Comparison of ENCODE assay signal across 11 mouse cellular contexts in genomic region chr11:95150269-95151049, GRCm38 (mm10). TPM values are rescaled to one million over a fixed set of nuclear protein-coding genes. Genes with fewer than 3 reads are reported as not detected.
DNase-seq lines count a peak whose midpoint lies in the region; TF ChIP-seq lines count a peak whose summit lies in the region.
"Had no signal": no experiment of that assay in that cellular context is flagged by ENCODE, and none has a peak within 500 bp of the region (broad histone marks: within the 10 kb centered on the region; RNA-seq: fewer than 3 reads in every experiment).

No protein-coding gene starts in this region.

- DNase-seq in adrenal gland, postnatal 14 days = peak; percentile 24
- DNase-seq in adrenal gland, postnatal 25 days = no peak
- peak; percentile 34 for DNase-seq in kidney, postnatal 10 days
- no peak for DNase-seq in kidney, adult 9 months
- no peak for DNase-seq in ES-E14 (ENCODE audit: low read depth, low spot score)
- peak; percentile 39 for DNase-seq in heart, postnatal 4 days
- DNase-seq in right cerebral cortex, adult 2 months (ENCODE audit: low spot score in 2 of 2) = no peak
- DNase-seq in frontal cortex, postnatal 10 days (ENCODE audit: low spot score in 2 of 2) = no peak

- no peak overlapping the region for H3K27ac ChIP-seq in ES-E14 (ENCODE audit: insufficient read depth, low read depth, low read length, poor library complexity, severe bottlenecking)
- H3K27ac ChIP-seq: neural tube, embryonic 12.5 days had no signal

- peak overlapping the region; percentile 15 to 20; a peak in 2 of 4 replicates for H3K4me3 ChIP-seq in ES-E14 (ENCODE audit: insufficient read depth in 1 of 2, low read depth in 1 of 2, low read length in 2 of 2, poor library complexity in 1 of 2, severe bottlenecking in 1 of 2)
- H3K4me3 ChIP-seq: neural tube, embryonic 12.5 days had no signal

- in situ Hi-C loops in ES-E14 (cut with MboI; ENCODE audit: low sequenced_read_pairs in 2 of 2, unreplicated experiment in 2 of 2) = no loop called here

- no peaks in the 10 kb centered on the region for H3K9me3 ChIP-seq in ES-E14 (ENCODE audit: control insufficient read depth, insufficient read depth, low read depth, low read length)
- H3K9me3 ChIP-seq: neural tube, embryonic 12.5 days had no signal

- H3K4me1 ChIP-seq in ES-E14 (ENCODE audit: control insufficient read depth in 2 of 2, insufficient read depth in 2 of 2, low read length in 2 of 2, poor library complexity in 1 of 2) = peaks cover 0 to 8% of the 10 kb centered on the region in 2 experiments; a peak in 1 of 4 replicates

- H3K9ac ChIP-seq in ES-E14 (ENCODE audit: insufficient read depth, low read depth, low read length, poor library complexity, severe bottlenecking) = peak overlapping the region; percentile 17; the same call in 1 of the 2 replicates
- H3K9ac ChIP-seq: neural tube, embryonic 12.5 days had no signal

- no peaks in the 10 kb centered on the region for H3K36me3 ChIP-seq in ES-E14 (ENCODE audit: control insufficient read depth, insufficient read depth, low read length, poor library complexity, severe bottlenecking)
- H3K36me3 ChIP-seq: neural tube, embryonic 12.5 days had no signal

TF ChIP-seq in ES-E14, 5 proteins besides CTCF, POLR2A, EP300 and RAD21:
- no peak for TF ChIP-seq ZNF384 (IDR thresholded peaks at IDR 0.05; ENCODE audit: low read depth, low read length)
- TF ChIP-seq CHD2 (IDR thresholded peaks at IDR 0.05; ENCODE audit: low read depth, low read length) = no peak
- no peak for TF ChIP-seq ZC3H11A (IDR thresholded peaks at IDR 0.05; ENCODE audit: borderline replicate concordance, low read depth, low read length)
- TF ChIP-seq HCFC1 (IDR thresholded peaks at IDR 0.05; ENCODE audit: borderline replicate concordance, insufficient read depth, low read length) = no peak
- TF ChIP-seq MAFK (IDR thresholded peaks at IDR 0.05; ENCODE audit: insufficient read depth, low read depth, low read length) = no peak

RNA-seq across cellular contexts. Expression of gene Dlx4, which starts 4.4 kb away (rescaled TPM):
- total RNA-seq in adrenal gland, postnatal 14 days (2021) = not detected in 2 replicates
- total RNA-seq in adrenal gland, postnatal 25 days (2021) = not detected in 2 replicates
- total RNA-seq in ES-E14 (2012; rRNA removed) = 0.16 and 0.18 TPM in 2 replicates
- total RNA-seq in heart, postnatal 4 days (2021) = not detected
- total RNA-seq: adrenal gland, postnatal 36 days; left cerebral cortex, postnatal 25 days had no signal

RNA-seq across cellular contexts. Expression of gene Dlx3, which starts 30.5 kb away (rescaled TPM):
- not detected in 2 replicates for total RNA-seq in adrenal gland, postnatal 14 days (2021)
- total RNA-seq in adrenal gland, postnatal 25 days (2021) = not detected in 2 replicates
- 0.11 and 0.54 TPM in 2 replicates for total RNA-seq in ES-E14 (2012; rRNA removed)
- total RNA-seq in heart, postnatal 4 days (2021) = not detected
- total RNA-seq: adrenal gland, postnatal 36 days; left cerebral cortex, postnatal 25 days had no signal

Comparison
In these comparisons a context has a peak if more than half of its experiments do, and no peak if none do; other contexts are left out.
1. DNase-seq: peak in adrenal gland, postnatal 14 days (single experiment), kidney, postnatal 10 days (single experiment) and heart, postnatal 4 days (single experiment); none in adrenal gland, postnatal 25 days (single experiment), kidney, adult 9 months (single experiment), ES-E14 (single experiment), right cerebral cortex, adult 2 months (0 of 2) and frontal cortex, postnatal 10 days (0 of 2).